Mouse (Mus musculus) gastrocnemius, postnatal 14 days (tissue): ENCODE data around the gene Pdgfd. TPM values are rescaled to one million over a fixed set of nuclear protein-coding genes. Genes with fewer than 3 reads are reported as not detected.

Experiments
- total RNA-seq, 2 experiments: library from RNA; stranded (reverse); gene quantifications; 2 replicates each; pipeline ENCODE4 v1.2.3; 2021

Gene Pdgfd
- total RNA-seq, 2 experiments from 2014 or later, result 5.9 to 6.3 TPM

Other genes starting within 250 kb of the Pdgfd start
- gene Ddi1, start 101.3 kb downstream of the Pdgfd start, total RNA-seq, result not detected